Mouse (Mus musculus) lung, embryonic 14.5 days (tissue): ENCODE results near the gene Oxnad1. TPM values are rescaled to one million over a fixed set of nuclear protein-coding genes. Genes with fewer than 3 reads are reported as not detected.
A peak's percentile ranks its signal among the peaks of the same experiment; 100 is the strongest.

Source experiments
- ATAC-seq: fragments of 200-750 bp; cut with Nextera tagmentation; 2 replicates; pipeline ENCODE4 v1.8.0; 2017; ENCODE audit warnings: mild to moderate bottlenecking, moderate TSS enrichment, moderate library complexity; ENCODE audit not compliant: insufficient read depth
- DNase-seq: peaks from one replicate; pipeline ENCODE4 v3.0.0-alpha.2; 2015
- H3K27ac ChIP-seq: fragments of 300-500 bp; sonication (generic); 2 replicates; pipeline ENCODE4 v1.5.1; 2014; ENCODE audit warnings: low read depth, mild to moderate bottlenecking, moderate library complexity
- H3K27me3 ChIP-seq: fragments of 300-500 bp; sonication (generic); 2 replicates; pipeline ENCODE4 v1.6.1; 2014; ENCODE audit warnings: low read length, control low read depth; ENCODE audit not compliant: insufficient read depth
- H3K36me3 ChIP-seq: fragments of 300-500 bp; sonication (generic); 2 replicates; pipeline ENCODE4 v1.6.1; 2014; ENCODE audit warnings: control low read depth; ENCODE audit not compliant: insufficient read depth
- H3K4me1 ChIP-seq: fragments of 300-500 bp; sonication (generic); 2 replicates; pipeline ENCODE4 v1.6.1; 2014; ENCODE audit warnings: antibody characterized with exemption, control low read depth; ENCODE audit not compliant: insufficient read depth
- H3K4me2 ChIP-seq: fragments of 300-500 bp; sonication (generic); 2 replicates; pipeline ENCODE4 v1.6.1; 2014; ENCODE audit warnings: mild to moderate bottlenecking
- H3K4me3 ChIP-seq: fragments of 300-500 bp; sonication (generic); 2 replicates; pipeline ENCODE4 v1.5.1; 2014; ENCODE audit warnings: low read depth, low read length
- H3K9ac ChIP-seq: fragments of 300-500 bp; sonication (generic); 2 replicates; pipeline ENCODE4 v1.6.1; 2014
- H3K9me3 ChIP-seq: fragments of 300-500 bp; sonication (generic); 2 replicates; pipeline ENCODE4 v1.6.1; 2016; ENCODE audit warnings: low read depth, low read length, control low read depth
- CTCF ChIP-seq: IDR thresholded peaks from 2 replicates; pipeline ENCODE4 v1.5.1; 2016; ENCODE audit warnings: antibody characterized with exemption, low read depth
- WGBS: fragments of 180-500 bp; shearing (Covaris S2); extraction: QIAGEN DNeasy Blood & Tissue Kit; methylation state at CpG from one replicate; pipeline ENCODE4 v1.1.7; 2014; 5-methylcytosine and 5-hydroxymethylcytosine counted together
- polyA plus RNA-seq: library from polyadenylated mRNA; unstranded; fragments of >200 nt; fragmentation: Nextera tagmentation; extraction: Ambion mirVana; gene quantifications from 2 replicates; pipeline ENCODE4 v1.2.1, GENCODE M21; 2014

The Oxnad1 gene
- polyA plus RNA-seq, 1 experiment from 2014 or later, result 15.9 TPM

- no peak for DNase-seq
- H3K27ac ChIP-seq, result no peak overlapping the region
- no peak overlapping the region for H3K4me2 ChIP-seq
- H3K36me3 ChIP-seq, result no peaks in the 10 kb centered on the region
- no peak overlapping the region for H3K4me3 ChIP-seq
- 32% methylated on average over 10 of the region's 10 CpGs for WGBS
- no peak for TF ChIP-seq CTCF
- H3K9ac ChIP-seq, result no peak overlapping the region
- H3K9me3 ChIP-seq, result no peaks in the 10 kb centered on the region
- ATAC-seq, result no peak
- no peaks in the 10 kb centered on the region for H3K27me3 ChIP-seq
- H3K4me1 ChIP-seq, result 0 out of 2 replicates have a peak, but pooled peaks cover 2% of the 10 kb centered on the region
Observed at GRCm38 (mm10) chr14:32054788-32055187, 30.4 kb upstream of the Oxnad1 start.

GRCm38 (mm10) chr14:32055781-32056180, 29.4 kb upstream of the Oxnad1 start:
- no peak for ATAC-seq
- no peaks in the 10 kb centered on the region for H3K27me3 ChIP-seq
- DNase-seq, result no peak
- no peak overlapping the region for H3K4me2 ChIP-seq
- H3K4me3 ChIP-seq, result no peak overlapping the region
- no peak for TF ChIP-seq CTCF
- no peak overlapping the region for H3K9ac ChIP-seq
- no peaks in the 10 kb centered on the region for H3K36me3 ChIP-seq
- 0 out of 2 replicates have a peak, but pooled peaks cover 2% of the 10 kb centered on the region for H3K4me1 ChIP-seq
- no peak overlapping the region for H3K27ac ChIP-seq
- no peaks in the 10 kb centered on the region for H3K9me3 ChIP-seq
- 45% methylated on average over 8 of the region's 8 CpGs for WGBS

GRCm38 (mm10) chr14:32056675-32057074, 28.5 kb upstream of the Oxnad1 start:
- peak; percentile 51 for TF ChIP-seq CTCF
- Histone ChIP-seq H3K9me3 (no peaks in the 10 kb centered on the region), H3K4me3 (no peak overlapping the region), H3K4me1 (0 out of 2 replicates have a peak, but pooled peaks cover 2% of the 10 kb centered on the region), H3K27me3 (no peaks in the 10 kb centered on the region), H3K27ac (no peak overlapping the region), H3K4me2 (no peak overlapping the region), H3K36me3 (no peaks in the 10 kb centered on the region), H3K9ac (no peak overlapping the region)
- DNase-seq (peak; percentile 39), ATAC-seq (no peak)
- WGBS, result 97% methylated on average over 2 of the region's 2 CpGs

- no peak for DNase-seq
- Histone ChIP-seq H3K9ac (no peak overlapping the region), H3K4me2 (no peak overlapping the region)
Observed at GRCm38 (mm10) chr14:32057664-32058063, 27.5 kb upstream of the Oxnad1 start.

GRCm38 (mm10) chr14:32061398-32061797, 23.8 kb upstream of the Oxnad1 start:
- Histone ChIP-seq H3K4me2 (no peak overlapping the region), H3K27me3 (no peaks in the 10 kb centered on the region), H3K36me3 (no peaks in the 10 kb centered on the region), H3K4me3 (no peak overlapping the region), H3K4me1 (no peaks in the 10 kb centered on the region), H3K27ac (no peak overlapping the region), H3K9ac (no peak overlapping the region), H3K9me3 (peaks cover 6% of the 10 kb centered on the region; the same call in 1 of the 2 replicates)
- ATAC-seq (no peak), DNase-seq (no peak)
- no peak for TF ChIP-seq CTCF
- WGBS, result 86% methylated on average over 4 of the region's 4 CpGs

More at GRCm38 (mm10) chr14:32057664-32058063, 27.5 kb upstream of the Oxnad1 start:
- Histone ChIP-seq H3K36me3 (no peaks in the 10 kb centered on the region), H3K9me3 (no peaks in the 10 kb centered on the region), H3K27me3 (no peaks in the 10 kb centered on the region), H3K4me1 (0 out of 2 replicates have a peak, but pooled peaks cover 2% of the 10 kb centered on the region), H3K27ac (no peak overlapping the region), H3K4me3 (no peak overlapping the region)
- WGBS, result 74% methylated on average over 4 of the region's 4 CpGs
- TF ChIP-seq CTCF, result no peak
- no peak for ATAC-seq

- H3K36me3 ChIP-seq, result no peaks in the 10 kb centered on the region
- no peak overlapping the region for H3K4me2 ChIP-seq
- no peaks in the 10 kb centered on the region for H3K27me3 ChIP-seq
- ATAC-seq (no peak), DNase-seq (no peak)
- no peak overlapping the region for H3K27ac ChIP-seq
- TF ChIP-seq CTCF, result no peak
- H3K4me3 ChIP-seq, result no peak overlapping the region
- H3K9me3 ChIP-seq, result no peaks in the 10 kb centered on the region
- no peak overlapping the region for H3K9ac ChIP-seq
- no peaks in the 10 kb centered on the region for H3K4me1 ChIP-seq
Observed at GRCm38 (mm10) chr14:32072807-32073206, 12.4 kb upstream of the Oxnad1 start.

- Histone ChIP-seq H3K4me1 (no peaks in the 10 kb centered on the region), H3K9ac (no peak overlapping the region), H3K4me3 (no peak overlapping the region), H3K27ac (no peak overlapping the region), H3K9me3 (no peaks in the 10 kb centered on the region), H3K4me2 (no peak overlapping the region), H3K36me3 (no peaks in the 10 kb centered on the region), H3K27me3 (no peaks in the 10 kb centered on the region)
- peak; percentile 24 for DNase-seq
- WGBS, result 44% methylated on average over 8 of the region's 8 CpGs
- no peak; the same call in 1 of the 2 replicates for ATAC-seq
- TF ChIP-seq CTCF, result no peak
Observed at GRCm38 (mm10) chr14:32073211-32073685, 11.9 kb upstream of the Oxnad1 start.
